Mouse (Mus musculus): ENCODE results near the gene Lingo3.

Lingo3 gene

GRCm38 (mm10) chr10:80798150-80799006, 45.5 kb downstream of the Lingo3 start, which contains the start of the genes Sf3a2 and Plekhj1:
Gene Sf3a2, plus strand, starts transcription at chr10:80798198.
Gene Plekhj1, minus strand, starts transcription at chr10:80798626.
- DNase-seq = peak; percentile 98

GRCm38 (mm10) chr10:80797186-80798149, 46.4 kb downstream of the Lingo3 start:
- no peak for DNase-seq

- DNase-seq = peak; percentile 55 to 64
Measured at GRCm38 (mm10) chr10:80796307-80796848, 47.5 kb downstream of the Lingo3 start.

- no peak for DNase-seq
Measured at GRCm38 (mm10) chr10:80794750-80795149, 49.1 kb downstream of the Lingo3 start.

GRCm38 (mm10) chr10:80793803-80794202, 50.0 kb downstream of the Lingo3 start:
- no peak for DNase-seq

- DNase-seq = peak; percentile 67 to 76
Measured at GRCm38 (mm10) chr10:80793033-80793784, 50.6 kb downstream of the Lingo3 start.

- DNase-seq = peak; percentile 84 to 85
Measured at GRCm38 (mm10) chr10:80792175-80793032, 51.4 kb downstream of the Lingo3 start.

GRCm38 (mm10) chr10:80791476-80792174, 52.2 kb downstream of the Lingo3 start:
- DNase-seq = no peak

GRCm38 (mm10) chr10:80790761-80791404, 53.0 kb downstream of the Lingo3 start:
- no peak for DNase-seq

GRCm38 (mm10) chr10:80787517-80787916, 56.3 kb downstream of the Lingo3 start:
- no peak for DNase-seq

- no peak for DNase-seq
Measured at GRCm38 (mm10) chr10:80785963-80786362, 57.9 kb downstream of the Lingo3 start.

GRCm38 (mm10) chr10:80784871-80785270, 59.0 kb downstream of the Lingo3 start:
- DNase-seq = no peak

- DNase-seq = no peak
Measured at GRCm38 (mm10) chr10:80784302-80784701, 59.5 kb downstream of the Lingo3 start.

Measured in cerebellum, postnatal 14 days (tissue).